Mouse (Mus musculus) left cerebral cortex, postnatal 25 days (tissue): Measurements from ENCODE around the gene Mlf1. TPM values are rescaled to one million over a fixed set of nuclear protein-coding genes. Genes with fewer than 3 reads are reported as not detected.

Source experiments
- DNase-seq, 2 experiments: peaks; one replicate each; pipeline ENCODE4 v3.0.0; 2022; ENCODE audit warnings: low spot score in 2 of 2, mixed read lengths in 1 of 2
- intact Hi-C: fragments of 180-260 bp; cut with DNase I; formaldehyde crosslinking; loops from one replicate; pipeline ENCODE4 v1.15.1; 2025
- total RNA-seq, 2 experiments: library from RNA; stranded (reverse); gene quantifications; 2 replicates each; pipeline ENCODE4 v1.2.3; 2021

Gene Mlf1
- total RNA-seq, result 1 to 10 TPM; 1.2 to 1.9 TPM

DNA sequence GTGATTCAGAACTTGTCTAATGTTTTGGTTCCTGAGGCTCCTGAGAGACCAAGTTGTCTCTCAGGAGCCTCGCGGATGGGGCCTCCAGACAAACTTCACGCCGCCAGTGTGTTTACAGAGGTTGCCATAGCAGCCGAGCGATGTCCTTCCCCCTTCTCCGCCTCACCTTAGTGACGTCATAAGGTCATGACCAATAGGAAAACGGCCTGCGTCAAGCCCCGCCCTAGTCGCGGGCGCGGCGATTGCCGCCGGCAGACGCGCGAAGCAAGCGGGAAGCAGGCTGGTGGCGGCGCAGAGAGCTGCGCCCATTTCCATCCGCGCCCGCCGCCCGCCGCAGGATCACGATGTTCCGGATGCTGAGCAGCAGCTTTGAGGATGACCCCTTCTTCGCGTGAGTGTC lies at the start of gene Mlf1:
Mlf1 (plus strand) TSS at position 226 of the 400 bp plus-strand sequence.
- intact Hi-C loops, result no loop called here
- peak; percentile 86 to 96 for DNase-seq

DNA sequence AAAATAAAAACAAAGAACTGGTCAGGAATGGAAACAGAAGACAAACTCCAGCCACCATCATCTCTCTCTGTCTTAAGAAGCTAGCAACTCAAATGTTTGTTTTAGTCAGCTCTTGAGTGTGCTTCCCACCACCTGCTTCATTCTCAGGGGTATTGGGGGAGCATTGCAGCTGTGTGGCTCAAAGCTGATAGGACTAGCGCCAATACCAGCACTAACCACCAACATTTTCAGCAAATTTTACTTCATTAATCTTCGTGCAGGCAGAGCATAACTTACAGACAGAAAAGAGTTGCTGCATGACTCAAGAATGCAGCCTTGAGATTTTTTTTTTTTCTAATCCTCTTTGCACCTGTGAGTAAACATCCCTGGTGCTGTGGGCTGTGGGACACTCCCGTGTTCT lies 34.3 kb upstream of the Mlf1 start:
- intact Hi-C loops, result no loop called here
- DNase-seq, result no peak

DNA sequence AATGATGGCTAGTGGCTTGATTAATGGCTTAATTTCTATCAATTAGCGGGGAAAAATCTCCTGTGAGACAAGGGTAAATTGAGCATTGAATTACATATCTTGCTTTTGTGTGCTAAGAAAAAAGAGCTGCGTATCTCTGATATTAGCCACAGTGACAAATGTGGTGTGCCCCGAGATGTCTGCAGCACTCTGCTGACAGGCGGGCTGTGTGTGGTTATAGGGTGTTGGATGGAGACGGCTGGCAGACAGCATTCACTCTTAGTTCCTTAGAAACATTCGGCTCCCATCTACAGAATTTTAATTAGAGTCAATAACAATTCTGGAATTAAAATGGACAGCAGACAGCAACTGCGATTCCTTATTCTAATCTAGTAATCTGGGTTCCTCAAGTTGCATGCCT lies 33.0 kb upstream of the Mlf1 start:
- no peak for DNase-seq
- intact Hi-C loops, result loop anchor here (10.0 kb wide), 1 partner anchor 1336 kb away; no protein-coding TSS in a partner anchor

DNA sequence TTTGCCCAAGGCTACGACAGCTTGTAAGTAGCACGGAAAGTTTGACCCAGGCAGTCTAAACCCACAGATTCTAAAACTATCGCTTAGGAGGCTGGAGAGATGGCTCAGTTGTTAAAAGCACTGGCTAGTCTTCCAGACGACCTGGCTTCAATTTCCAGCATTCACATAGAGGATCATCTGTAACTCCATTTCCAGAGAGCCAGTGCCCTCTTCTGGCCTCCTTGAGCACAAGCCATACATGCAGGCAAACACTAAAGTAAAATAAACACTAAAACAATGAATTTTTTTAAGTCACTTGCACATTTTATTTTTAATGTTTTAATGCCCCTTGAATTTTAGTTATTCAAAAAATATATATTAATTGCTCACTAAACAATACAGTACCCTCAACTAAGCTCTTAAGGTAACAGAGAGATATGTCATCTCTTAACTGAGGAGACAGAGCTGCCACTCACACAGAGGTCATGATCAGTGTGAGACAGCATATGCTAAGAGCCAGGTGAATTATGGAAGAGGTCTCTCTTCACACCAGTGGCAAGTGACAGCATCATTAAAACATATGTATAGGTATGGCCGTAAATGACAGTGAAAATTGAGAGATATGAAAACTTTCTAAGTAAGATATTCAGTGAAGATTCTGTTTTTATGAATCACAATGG lies 30.8 kb upstream of the Mlf1 start:
- intact Hi-C loops, result loop anchor here (10.0 kb wide), 1 partner anchor 1338 kb away; no protein-coding TSS in a partner anchor

DNA sequence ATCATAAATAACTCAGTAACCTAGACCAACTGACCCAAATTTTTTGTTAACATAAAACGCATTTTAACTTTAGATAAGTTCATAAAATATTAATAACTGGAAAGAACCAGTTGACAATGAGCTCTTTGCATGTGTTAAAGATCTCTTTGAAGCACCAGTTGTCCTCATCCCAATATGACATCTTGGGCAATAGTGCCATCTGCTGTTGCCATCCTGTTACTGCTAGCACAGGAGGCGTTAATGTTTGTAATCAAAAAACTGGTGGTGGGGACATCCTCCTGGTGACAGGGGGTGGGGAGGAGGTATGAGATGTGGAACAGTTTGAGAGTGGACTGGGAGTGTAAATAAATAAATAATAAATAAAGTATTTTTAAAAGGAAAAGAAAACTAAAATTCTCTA lies 29.3 kb upstream of the Mlf1 start:
- intact Hi-C loops, result loop anchor here (2.0 to 10.0 kb wide), 3 partner anchors 934 to 1340 kb away; no protein-coding TSS in a partner anchor
- DNase-seq, result peak; percentile 47 to 59

More for the DNA sequence above, 30.8 kb upstream of the Mlf1 start:
- DNase-seq, result no peak

DNA sequence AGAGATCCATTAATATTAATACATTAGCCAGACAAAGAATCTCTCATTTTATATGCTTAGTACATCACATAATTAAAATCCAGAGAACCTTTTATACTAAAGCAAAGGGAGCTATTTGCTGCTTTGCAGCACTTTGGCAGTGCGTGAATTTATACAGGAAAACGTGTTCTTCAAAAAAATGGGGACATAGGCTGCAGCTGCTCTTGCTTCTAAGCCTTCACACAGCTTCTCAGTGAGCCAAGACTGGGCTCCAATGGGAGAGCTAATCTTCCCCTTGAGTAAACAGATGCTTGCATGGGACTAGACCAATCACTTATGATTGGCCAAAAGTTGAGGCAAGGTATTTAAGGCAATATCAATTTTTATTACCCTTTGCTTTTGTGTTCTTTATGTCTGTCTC lies 27.2 kb upstream of the Mlf1 start:
- intact Hi-C loops, result loop anchor here (10.0 kb wide), 1 partner anchor 1342 kb away; no protein-coding TSS in a partner anchor

DNA sequence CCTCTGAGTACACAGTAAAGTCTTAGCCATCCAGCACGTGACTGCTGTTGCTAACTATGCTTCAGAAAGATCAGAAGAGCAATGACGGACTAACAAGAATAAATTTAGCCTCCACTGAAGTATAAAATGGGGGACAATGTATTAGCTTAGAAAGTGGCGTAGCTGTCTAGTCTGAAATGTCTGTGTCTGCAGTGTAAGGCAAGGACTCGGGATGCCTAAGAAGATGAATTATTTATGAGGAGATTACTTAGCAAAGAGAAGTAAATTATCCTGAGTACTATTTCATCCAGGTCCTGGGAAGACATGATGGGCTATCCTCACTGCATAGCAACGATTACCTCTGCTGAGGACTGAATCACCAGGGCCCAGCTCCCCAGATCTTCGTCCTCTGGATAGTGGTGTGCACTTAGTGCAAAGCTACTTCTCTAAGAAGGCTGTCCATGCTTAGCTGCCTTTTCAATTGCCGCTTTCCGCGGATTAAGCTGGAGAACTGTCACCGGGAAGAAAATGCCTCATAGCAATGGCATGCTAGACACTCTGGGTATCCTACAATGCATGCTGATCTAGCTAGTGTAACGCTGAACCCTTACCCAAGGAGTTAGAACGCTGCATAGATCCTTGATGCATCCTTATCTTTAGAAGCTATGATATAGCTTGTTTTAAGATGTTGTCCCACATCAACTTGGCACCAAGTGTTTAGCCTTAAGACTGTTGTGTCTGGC lies 22.3 kb upstream of the Mlf1 start:
- no peak for DNase-seq
- intact Hi-C loops, result loop anchor here (1.0 to 2.0 kb wide), 2 partner anchors 77 to 217 kb away; no protein-coding TSS in a partner anchor

More for the DNA sequence above, 27.2 kb upstream of the Mlf1 start:
- no peak for DNase-seq

DNA sequence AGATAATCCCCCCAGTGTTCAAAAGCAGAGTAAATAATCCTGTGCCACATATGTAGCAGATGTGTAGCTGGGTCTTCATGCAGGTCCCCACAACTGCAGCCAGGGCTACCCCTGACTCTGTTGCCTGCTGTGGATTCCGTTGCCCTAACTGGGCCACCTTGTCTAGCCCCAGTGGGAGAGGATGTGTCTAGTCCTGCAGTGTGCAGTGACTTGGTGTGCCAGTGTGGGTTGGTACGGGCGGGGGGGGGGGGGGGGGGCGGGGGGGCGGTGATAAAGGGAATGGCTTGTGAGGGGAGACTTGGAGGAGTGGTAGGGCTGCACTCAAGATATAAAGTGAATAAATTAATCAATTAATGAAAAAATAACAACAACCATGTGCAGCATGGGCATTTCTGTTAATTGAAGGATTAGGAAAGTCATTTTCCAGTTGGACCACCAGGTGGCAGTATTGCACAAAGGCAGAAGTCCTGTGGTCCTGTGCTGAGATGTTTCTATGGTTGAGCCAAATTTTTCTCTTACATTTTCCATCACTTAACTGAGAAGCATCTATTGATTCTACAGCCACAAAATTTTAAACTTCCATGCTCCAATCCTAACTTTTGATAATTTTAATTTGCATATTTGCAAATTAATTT lies 21.7 kb upstream of the Mlf1 start:
- intact Hi-C loops, result loop anchor here (1.0 to 2.0 kb wide), 2 partner anchors 77 to 216 kb away; no protein-coding TSS in a partner anchor
- DNase-seq, result peak; percentile 19 to 48

DNA sequence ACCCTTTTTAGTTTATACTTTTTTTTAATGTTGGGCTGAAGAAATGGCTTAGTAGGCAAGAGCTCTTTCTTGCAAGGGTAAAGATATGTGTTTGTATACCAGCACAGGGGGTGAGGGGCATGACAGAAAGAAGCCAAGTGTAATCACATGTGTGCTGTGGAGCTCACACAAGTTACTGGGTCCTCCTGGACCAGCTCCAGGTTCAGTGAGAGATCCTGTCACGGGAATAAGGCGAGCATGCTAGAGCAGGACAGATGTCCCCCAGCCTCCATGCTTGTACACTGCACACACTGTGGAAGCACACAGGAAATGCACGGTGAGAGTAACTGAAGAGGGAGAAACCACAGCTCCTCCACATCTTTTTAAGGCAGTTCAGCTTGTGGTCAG lies 21.1 kb upstream of the Mlf1 start:
- intact Hi-C loops, result loop anchor here (1.0 to 2.0 kb wide), 2 partner anchors 76 to 216 kb away; no protein-coding TSS in a partner anchor
- no peak for DNase-seq

DNA sequence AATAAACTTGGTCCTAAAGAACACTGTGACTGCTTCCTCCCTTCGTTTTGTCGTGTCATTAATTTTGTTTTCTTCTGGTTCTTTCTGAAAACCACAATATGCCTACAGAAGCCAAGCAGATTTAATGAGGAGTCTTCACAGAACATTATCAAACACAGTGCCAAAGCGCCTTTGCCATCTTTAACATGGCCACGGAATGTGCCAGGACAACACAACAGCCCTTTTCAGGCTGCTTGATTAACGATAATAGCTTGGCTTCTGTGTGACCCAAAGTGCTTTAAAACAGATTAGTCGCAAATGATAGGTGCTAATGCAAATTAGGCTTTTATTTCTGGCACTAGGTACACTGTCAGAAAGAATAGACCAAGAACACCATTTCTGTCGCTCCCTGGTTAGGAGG lies 15.5 kb upstream of the Mlf1 start:
- intact Hi-C loops, result no loop called here
- DNase-seq, result no peak

DNA sequence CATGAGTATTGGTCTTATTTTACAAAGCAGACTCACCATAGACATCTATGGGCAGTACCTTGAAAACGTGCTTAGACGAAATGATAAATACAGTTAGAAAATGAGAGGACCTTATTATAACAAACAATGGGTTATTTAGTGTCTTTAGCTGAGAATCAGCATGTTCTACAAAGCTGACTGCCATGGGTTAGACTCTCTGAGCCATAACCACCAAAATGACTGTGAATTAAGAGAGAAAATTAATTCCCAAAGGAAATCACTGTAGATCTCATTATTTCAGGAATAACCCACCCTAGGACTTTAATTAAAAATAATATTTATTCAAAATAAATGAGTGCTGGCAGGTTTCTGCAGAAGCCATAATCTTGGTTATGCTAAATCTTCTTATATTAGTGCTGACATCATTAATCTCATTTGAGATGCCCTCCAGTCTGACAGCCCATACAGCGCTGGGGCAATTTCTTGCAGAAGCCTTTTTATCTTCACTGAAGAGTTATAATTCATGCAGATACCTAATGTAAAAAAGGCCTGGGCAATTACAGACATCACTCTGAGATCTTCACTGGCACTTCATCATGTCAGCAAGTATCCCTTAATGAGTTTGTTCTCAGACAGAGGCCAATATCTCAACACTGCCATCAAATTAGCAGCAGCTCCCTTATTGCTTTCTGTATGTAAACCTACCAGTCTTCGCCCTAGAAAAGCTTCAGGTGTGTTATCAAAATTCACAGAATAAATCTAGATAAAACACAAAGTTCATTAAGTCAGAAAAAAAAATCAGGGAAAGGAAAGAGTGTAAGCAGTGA lies 7.6 kb upstream of the Mlf1 start:
- intact Hi-C loops, result no loop called here
- DNase-seq, result no peak

DNA sequence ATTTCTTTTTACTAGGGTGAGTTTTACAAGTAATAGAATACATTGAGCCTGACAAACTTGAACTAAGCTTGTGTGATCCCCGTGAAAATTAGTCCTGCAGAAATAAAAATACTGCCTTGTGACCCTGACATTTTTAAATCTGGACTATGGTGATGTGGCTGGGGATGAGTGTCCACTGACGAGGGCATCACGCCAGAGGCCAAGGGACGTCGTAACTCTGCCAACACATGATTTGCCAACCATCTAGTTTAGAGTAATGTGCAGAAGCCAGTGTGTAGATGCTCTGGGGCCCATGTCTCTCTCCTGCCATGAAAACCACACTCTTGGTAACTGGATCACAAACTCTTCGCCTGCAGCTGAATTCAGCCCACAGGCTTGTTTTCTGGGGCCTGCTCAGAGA lies 6.4 kb upstream of the Mlf1 start:
- intact Hi-C loops, result no loop called here
- no peak for DNase-seq

DNA sequence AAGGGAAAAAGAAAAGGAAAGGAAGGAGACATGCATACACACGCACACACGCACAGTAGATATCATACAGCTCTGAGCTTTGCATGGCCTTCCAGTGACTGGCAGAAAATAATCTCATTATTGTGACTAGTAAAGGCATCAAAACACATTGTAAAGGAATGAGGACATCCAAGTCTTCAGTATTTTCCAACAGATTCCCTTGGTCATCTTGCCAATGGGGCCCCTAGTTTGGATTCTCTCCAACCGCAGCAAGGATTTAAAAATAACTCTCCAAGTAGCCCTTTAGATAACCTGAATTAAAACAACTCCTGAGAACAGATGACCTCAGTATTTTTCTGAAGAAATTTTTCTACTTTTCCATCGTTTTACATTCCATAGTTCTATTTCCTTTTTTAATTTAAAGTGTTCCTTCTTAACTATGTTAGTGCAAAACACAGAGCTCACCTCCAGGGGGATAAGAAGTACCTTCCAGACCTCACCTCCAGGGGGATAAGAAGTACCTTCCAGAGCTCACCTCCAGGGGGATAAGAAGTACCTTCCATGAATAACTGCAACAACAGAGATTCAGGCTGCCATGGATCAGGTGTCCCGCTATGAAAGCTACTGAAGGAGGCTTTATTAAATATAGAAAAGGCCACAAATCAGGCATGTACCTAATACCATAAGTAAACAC lies 4.4 kb upstream of the Mlf1 start:
- intact Hi-C loops, result no loop called here

DNA sequence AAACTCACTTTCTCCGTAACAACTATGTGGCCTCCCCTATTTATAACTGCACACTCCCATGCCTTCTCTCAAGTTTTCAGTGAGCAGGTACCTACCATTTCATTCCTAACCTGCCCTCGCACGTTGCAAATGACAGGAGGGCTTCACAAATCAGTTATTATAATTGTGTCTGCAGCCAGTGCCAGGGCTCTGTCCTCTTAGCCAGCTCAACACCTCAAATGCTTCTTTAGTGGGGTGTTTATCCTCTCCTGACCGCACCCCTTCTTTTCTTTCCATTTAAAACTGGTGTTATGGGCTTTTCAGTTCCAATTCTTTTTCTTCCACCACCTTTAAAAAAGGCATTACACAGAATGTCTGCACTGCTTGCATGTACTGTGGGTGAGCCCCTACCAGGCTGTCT lies 1.7 kb upstream of the Mlf1 start:
- intact Hi-C loops, result no loop called here
- DNase-seq, result no peak

More for the DNA sequence above, 4.4 kb upstream of the Mlf1 start:
- no peak for DNase-seq

DNA sequence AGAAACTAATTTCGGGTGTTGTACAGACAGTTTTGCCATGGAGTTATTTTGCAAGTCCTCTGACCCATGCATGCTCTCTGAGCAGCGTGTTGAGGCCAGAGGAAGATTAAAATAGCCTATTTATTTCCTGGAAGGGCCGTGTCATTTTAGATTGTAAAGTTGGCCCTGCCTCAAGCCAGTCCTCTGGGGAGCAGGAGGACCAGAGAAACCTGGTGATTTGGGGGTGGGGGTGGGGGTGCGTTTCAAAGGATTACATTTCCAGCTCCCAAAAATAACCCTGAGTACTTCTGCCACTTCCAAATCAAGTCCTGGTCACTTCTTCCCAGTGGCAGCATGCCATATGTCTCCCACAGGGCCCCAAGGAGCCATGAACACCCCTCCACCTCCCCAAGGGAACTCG lies 1.1 kb upstream of the Mlf1 start:
- no peak for DNase-seq
- intact Hi-C loops, result no loop called here

DNA sequence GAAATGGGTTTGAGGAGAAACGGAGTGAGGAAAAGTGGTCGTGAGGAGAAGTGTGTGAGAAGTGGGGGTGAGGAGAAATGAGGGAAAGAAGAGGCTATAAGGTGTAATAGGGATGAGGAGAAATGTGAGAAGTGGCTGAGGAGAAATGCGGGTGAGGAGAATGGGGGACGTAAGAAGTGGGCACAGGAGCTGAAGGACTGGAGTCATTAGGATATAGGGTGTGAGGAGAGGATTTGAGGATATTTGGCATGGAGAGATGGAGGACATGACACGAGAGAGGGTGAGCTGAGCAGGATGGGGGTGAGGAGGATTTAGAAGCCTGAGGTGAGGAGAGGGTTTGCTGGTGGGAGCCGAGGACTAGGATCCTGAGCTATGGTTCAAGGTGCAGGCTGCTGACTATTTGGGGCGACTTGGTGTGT lies 472 bp downstream of the Mlf1 start:
- intact Hi-C loops, result no loop called here
- DNase-seq, result no peak

DNA sequence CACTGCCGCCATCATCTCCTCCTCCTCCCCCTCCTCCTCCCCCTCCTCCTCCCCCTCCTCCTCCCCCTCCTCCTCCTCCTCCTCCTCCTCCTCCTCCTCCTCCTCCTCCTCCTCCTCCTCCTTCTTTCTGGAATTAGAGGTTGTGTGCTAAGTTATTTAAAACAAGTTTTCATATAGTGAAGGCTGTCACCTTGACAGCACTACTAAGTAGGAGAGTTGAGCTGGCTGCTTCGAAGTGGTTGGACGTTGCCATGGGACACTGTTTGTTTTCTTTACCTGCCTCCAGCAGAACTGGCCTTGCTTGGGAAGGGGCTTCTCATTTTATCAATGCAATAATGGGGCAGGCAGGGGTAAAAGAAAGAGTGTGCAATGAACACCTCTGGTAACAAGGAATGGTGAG lies 1.2 kb downstream of the Mlf1 start, which contains the start of gene Gm17402:
Gm17402 (minus strand) TSS at position 101 of the 400 bp plus-strand sequence.
- intact Hi-C loops, result no loop called here
- DNase-seq, result no peak

DNA sequence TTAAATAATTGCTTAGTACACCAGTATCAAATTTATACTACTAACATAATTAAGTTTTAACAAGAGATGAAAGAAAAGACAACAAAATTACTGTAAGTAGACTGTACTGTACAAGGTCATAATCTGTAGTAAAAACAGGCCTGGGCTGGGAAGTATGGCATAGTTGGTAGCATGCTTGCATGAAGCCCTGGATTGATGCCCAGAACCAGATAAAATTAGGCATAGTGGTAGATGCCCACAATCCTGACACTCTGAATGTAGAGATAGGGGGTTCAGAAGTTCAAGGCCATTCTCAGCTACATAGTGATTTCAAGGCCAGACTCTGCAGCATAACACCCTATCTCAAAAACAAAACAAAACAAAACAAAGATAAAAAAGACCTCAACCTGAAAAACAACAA lies 4.3 kb downstream of the Mlf1 start:
- DNase-seq, result no peak
- intact Hi-C loops, result no loop called here
